Mouse (Mus musculus) activated CD4-positive, CD25-positive, alpha-beta regulatory T cell, adult 4 months (primary cell): ENCODE measurements around the gene Smo. TPM values are rescaled to one million over a fixed set of nuclear protein-coding genes. Genes with fewer than 3 reads are reported as not detected.
"Not testable (repeated sequence)": the region's sequence is repeated elsewhere in the genome, so short reads cannot be mapped to it uniquely, and the experiment has no call there.

Experiments
- ATAC-seq: one replicate; pipeline ENCODE4 v1.8.0; 2017
- polyA plus RNA-seq, 2 experiments: library from polyadenylated mRNA; unstranded; fragments of 100-300 nt; shearing (Covaris generic); gene quantifications; one replicate each; pipeline ENCODE4 v1.2.1; 2017

Smo gene
- polyA plus RNA-seq, 2 experiments from 2014 or later = 0.48 TPM; not detected in 1

GRCm38 (mm10) chr6:29728035-29728434 is 7.3 kb upstream of the Smo start:
- no peak for ATAC-seq

DNA sequence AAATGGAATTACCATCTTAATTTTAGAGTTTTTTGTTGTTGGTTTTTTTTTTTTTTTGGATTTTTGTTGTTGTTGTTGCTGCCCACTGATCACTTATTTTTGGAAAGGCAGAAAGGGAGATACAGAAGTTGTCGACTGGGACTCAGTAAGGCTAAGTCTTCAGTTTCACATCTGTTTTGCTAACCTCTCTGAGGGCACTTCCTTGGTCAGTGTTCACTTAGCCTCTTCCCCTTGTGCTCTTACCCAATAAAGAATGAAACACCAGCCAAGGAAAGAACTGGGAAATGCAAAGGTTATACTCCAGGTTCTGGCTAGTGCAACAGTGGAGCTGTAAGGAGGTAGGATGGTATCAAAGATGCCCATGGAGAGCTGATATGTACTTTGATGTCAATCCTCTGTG is 5.8 kb upstream of the Smo start:
- ATAC-seq = no peak

DNA sequence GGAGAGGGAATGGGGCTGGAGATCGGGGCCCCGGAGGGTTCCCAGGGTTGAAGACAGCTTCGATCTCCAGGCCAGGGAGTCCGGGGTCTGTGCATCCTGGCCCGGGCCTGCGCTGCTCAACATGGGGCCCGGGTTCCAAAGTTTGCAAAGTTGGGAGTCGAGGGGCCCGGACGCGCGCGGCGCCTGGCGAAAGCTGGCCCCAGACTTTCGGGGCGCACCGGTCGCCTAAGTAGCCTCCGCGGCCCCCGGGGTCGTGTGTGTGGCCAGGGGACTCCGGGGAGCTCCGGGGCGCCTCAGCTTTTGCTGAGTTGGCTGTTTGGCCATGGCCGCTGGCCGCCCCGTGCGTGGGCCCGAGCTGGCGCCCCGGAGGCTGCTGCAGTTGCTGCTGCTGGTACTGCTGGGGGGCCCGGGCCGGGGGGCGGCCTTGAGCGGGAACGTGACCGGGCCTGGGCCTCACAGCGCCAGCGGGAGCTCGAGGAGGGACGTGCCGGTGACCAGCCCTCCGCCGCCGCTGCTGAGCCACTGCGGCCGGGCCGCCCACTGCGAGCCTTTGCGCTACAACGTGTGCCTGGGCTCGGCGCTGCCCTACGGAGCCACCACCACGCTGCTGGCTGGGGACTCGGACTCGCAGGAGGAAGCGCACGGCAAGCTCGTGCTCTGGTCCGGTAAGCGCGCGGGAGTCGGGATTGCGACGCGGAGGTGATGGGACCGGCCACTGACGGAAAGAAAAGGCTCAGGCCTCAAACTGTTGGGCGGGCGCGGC is 567 bp downstream of the Smo start:
- no peak for ATAC-seq

DNA sequence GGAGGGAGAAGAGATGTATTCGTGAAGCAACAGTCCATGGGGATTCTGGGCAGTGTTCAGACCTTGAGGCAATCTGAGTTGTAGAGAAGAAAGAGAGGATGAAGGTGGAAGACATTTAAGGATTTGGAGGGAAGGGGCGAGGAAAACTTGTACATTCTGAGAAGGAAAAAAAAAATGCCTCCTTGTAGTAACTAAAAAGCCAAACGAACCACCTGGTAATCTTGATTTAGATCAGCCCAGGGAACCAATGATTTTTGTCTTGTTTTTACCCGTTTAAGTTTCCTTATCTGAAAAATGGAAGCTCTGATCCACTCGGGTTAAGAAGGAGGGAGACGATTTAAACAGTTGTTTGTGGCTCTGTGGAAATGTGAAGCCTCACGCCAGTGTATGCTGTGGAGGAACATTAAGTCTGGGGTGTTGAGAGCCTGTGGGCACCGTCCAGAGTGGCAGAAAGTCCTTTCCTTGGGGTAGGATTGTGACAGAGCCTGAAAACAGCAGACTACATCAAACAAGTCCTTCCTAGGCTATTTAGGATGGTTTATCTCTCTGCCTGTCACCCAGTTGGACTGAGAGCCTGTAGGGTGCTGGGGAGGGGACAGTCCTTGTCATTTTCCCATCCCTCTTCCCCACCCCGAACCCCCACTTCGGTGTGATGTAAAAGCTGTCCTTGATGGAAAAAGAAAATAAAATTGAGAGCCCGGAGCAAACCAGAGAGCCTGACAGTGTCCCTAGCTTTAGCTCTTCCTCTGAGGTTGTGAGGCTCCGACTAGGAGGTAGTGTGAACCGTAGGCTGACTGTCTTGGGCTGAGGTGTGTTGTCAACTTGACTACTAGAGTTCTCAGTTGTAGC is 1.5 kb downstream of the Smo start:
- ATAC-seq = no peak

DNA sequence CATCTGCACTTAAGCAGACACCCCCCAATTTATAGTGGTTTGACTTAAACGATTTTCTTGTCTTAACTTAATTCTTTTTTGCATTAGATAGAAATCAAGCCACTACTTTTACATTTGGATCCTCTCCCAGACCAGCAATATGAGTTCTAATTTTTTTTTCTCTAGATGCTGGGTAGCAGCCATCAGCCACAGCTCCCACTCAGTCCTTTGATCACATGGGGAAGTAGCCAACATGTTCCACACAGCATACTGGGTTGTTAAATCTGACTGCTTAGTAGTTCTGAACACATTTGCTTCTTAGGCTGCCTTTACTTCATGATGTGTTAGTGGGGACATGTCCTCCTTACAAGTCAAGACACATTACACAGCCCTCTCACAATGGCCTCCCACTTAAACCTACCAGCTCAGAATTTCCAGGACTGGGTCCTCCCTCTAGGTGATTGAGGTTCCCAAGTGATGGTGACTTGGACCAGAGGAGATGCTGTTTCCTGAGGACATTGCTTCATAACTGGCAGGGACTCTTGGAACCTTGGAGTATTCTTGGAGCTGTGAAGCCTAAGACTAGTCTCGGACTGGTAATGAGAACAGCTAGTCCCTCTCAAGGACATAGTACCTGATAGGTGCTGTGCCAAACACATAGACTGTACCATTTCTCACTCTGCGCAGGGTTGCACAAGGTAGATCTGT is 16.3 kb downstream of the Smo start:
- no peak for ATAC-seq

GRCm38 (mm10) chr6:29753336-29753735 is 18.0 kb downstream of the Smo start:
- no peak for ATAC-seq

DNA sequence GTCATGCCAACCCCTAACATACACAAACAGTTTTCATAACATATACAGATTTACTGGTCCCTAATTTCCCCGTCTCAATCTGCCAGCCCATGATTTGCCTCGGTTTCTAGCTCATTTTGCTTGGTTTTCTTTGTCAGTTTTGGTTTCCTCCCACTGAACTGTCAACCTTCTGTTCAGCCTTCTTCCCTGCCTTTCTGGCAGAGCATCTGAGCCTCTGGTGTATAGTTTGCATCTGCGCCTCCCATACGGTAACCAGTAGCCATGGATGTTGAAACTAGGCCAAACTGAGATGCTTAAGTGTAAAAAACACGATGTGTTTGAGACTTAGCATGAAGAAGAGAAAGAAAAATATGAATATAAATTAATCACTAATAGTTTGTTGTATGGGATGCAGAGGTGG is 20.7 kb downstream of the Smo start:
- ATAC-seq = no peak

- ATAC-seq = no peak
Measured at GRCm38 (mm10) chr6:29756476-29756875, 21.2 kb downstream of the Smo start.

GRCm38 (mm10) chr6:29758417-29758816 is 23.1 kb downstream of the Smo start:
- no peak for ATAC-seq

DNA sequence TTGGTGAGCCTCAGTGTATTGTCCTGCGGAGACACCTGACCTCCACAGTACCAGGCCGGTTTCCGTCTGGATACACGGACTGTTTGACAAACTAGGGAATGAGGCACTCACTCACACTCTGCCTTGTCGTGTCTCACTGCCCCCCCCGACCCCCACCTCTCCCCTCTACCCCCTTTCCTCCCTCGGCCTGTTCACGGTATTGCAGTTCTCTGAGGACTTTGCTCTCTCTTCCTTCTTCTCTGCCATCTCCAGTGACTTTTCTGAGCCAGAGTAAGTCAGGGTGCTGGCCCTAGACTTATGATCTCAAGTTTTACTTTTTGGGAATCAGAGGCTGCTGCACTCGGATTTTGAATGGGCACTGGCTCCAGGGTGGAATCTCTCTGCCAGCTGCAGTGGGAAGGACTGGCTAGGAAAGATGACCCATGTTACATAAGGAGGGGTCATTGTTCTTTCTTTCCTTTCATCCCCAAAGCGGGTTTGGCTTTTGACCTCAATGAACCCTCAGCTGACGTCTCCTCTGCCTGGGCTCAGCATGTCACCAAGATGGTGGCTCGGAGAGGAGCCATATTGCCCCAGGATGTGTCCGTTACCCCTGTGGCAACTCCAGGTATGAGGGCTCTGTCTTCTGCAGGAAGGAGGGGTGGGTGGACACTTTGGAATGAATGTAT is 23.8 kb downstream of the Smo start:
- no peak for ATAC-seq

DNA sequence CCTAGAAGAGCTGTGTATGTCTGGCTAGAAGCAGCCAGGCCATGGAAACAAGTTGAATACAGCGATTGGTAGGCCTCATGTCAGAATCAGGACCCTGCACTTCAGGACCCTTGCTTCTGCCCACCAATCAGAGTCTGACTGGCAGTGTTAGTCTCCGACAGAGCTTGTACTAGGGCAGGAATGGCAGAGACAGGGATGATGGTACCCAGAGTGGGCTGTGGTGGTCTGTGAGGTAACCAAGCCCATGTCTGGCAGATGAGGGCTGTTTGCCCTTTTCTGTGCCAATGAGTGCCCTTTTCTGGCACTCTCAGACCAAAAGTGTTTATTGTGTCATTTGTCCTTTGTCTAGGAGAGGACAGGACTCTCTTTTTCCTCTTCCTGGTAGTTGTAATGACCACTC is 25.1 kb downstream of the Smo start:
- not testable (repeated sequence) for ATAC-seq

DNA sequence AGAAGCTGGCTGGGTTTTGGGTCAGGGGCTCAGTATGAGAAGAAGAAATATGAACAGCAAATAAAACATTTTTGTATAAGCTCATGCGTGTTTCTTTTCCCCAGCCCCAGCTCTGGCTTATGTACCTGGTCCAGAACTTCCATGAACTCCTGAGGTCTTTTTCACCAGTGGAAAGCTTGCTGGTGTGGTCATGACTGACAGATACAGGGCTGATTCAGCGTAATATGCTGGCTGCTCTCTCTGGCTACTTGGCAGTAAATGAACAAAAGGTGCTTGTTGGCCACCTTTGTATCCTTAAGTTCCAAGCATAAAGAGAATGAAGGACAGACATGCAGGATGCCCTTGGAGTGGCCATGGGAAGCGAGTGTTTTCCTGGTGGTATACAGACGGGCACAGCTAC is 26.0 kb downstream of the Smo start:
- no peak for ATAC-seq

DNA sequence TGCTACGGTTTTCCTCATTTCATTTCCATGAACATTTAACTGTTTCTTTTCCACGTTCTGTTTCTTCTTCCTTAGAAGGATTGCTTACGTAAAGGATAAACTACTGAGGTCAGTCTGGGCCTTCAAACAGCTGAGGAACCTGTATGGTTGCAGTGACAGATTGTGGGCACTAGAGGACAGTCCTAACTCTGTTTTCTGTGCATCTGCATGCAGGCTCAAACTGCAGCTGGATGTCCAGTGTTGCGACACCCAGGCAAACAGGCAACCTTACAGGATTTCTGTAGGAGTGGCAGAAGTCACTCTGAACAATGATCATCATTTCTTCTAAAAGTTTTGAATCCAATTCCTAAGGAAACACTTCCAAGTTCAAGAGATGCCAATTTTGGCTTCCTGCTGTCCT is 27.2 kb downstream of the Smo start:
- peak; percentile 48 for ATAC-seq

GRCm38 (mm10) chr6:29766874-29767273 is 31.6 kb downstream of the Smo start:
- no peak for ATAC-seq

DNA sequence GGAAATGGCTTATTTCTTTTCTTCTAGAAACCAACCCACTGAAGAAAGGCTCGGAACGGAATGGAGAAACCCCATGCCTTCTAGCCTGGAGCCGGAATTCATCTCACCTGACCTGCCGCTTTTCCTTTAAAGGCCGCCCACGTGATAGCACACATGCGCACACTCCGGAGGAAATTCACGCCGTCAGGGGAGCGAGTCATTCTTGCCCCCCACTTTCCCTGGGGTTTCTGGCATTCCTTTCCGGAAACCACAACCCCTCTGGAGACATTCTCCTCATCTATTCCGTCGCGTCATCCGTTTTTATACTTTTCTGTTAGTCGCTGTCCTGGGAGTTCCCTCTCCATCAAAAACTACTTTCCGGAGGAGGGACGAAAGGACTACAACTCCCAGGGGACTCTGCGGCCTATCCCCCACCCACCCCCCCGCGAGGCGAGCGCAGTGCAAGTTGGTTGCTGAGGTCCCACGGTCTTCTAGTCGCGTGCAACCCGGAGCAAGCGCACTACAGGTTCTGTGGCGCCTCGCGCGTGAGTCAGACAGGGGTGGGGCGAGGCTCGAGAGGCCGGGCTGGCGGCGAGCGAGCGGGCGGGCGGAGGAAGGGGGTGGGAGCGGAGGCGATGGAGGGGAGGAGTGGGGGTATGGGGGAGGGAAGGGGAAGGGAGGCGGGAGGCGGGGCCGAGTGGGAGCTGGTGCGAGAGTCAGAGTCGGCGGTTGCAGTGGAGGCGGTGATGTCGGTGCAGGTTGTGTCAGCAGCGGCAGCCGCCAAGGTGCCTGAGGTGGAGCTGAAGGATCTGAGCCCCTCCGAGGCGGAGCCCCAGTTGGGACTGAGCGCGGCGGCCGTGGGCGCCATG is 32.7 kb downstream of the Smo start, which contains the start of gene Ahcyl2:
Gene Ahcyl2 (plus strand): TSS at position 199 of the 848 bp plus-strand sequence.
- peak; percentile 92 for ATAC-seq

- ATAC-seq = peak; percentile 18
Measured at GRCm38 (mm10) chr6:29768791-29769441, 33.6 kb downstream of the Smo start.

DNA sequence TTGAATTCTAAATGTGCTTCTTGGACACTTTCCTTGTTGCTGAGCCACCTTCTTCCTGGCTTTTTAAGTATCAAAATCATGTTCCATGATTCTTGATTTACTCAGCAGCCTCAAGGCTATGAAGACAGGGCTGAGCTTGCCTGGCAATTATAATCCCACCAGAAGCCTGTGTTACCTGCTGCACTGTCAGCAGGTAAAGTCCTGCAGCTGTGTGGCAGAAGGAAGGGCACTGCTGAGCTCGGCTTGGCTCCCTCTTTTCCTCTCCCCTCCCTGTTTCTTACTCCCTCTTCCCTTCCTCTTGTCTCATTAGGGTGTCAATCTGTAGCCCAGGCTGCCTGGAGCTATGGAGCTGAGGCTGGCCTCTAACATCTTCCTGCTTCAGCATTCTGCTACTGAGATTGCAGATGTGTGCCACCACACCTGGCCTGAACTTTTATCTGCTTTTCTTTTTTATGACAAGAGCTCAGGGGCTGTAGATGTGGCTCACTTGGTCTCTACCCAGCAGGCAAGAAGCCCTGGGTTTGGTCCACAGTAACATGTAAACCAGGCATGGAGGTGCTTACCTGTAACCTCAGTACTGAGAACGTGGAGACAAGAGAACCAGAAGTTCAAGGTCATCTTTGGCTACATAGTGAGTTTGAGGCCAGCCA is 35.5 kb downstream of the Smo start:
- no peak for ATAC-seq

DNA sequence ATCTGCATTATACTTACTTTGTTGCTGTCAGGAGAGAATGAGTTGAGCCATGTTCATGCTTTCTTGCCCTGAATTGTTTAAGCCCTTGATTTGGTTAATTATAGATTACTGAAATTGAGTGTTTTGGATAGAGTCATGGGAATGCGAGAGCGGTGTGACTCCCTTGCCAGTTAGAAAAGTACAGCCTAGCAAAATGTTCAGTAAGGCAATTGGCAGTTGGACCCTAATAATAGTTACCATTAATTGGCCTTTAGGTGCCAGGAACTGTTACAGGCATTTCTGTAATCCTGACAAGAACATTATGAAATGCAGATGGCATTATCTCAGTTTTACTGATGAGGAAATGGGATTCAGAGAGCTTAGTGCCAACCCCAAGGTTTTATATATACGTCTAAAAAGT is 36.9 kb downstream of the Smo start:
- no peak for ATAC-seq

DNA sequence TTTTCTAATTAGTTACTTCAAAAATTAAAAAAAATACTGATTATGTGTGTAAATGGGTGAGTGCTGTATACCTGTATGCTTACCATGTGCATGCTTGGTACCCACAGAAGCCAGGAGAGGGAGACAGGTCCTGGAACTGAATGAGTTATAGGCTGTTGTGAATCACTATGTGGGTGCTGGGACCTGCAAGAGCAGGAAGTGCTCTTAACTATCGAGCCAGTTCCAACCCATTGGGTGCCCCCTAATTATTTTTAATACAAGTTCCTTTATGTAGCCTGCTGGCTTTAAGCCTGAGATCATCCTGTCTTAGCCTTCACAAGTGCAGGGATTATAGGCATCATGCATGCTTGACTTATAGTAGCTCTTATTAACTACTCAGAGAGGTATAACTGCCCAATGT is 38.9 kb downstream of the Smo start:
- no peak for ATAC-seq

GRCm38 (mm10) chr6:29775609-29776008 is 40.3 kb downstream of the Smo start:
- no peak for ATAC-seq
